Mouse (Mus musculus) cerebellum, adult 9-11 months (tissue): ENCODE measurements around the gene Wnt5b.
"Not testable (repeated sequence)": the region's sequence is repeated elsewhere in the genome, so short reads cannot be mapped to it uniquely, and the experiment has no call there.

Source experiments
- DNase-seq: peaks from one replicate; pipeline ENCODE4 v3.0.0; 2022

Wnt5b gene

DNA sequence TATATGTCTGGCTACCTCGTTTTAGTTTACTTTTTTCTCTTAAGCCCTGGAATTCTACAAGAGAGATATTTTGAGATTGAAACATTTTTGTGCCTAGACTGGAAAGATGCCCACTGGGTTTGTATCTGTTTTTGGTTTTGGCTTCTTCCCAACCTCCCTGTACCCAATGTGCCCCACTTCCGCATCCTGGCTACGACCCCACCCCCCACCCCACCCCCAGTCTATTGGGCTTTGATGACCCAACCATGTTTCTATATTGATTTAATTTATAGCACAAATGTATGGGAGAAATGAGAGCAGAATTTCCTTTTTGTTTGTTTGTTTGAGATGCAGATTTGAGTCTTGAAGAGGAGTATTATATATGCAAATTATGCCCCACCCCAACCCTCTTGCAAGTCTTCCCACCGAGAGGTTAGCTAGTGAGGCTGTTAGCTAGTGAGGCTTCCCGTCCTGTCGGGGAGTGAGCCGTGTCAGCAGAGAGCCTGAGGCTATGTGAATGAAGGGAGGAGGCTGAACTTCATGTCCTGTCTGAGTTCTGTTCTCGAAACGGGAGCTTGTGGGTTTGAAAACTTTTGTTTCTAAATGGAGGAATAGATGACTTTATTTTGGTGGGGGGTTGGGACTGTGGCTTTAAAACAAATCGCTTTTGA lies 62.3 kb downstream of the Wnt5b start:
- not testable (repeated sequence) for DNase-seq

DNA sequence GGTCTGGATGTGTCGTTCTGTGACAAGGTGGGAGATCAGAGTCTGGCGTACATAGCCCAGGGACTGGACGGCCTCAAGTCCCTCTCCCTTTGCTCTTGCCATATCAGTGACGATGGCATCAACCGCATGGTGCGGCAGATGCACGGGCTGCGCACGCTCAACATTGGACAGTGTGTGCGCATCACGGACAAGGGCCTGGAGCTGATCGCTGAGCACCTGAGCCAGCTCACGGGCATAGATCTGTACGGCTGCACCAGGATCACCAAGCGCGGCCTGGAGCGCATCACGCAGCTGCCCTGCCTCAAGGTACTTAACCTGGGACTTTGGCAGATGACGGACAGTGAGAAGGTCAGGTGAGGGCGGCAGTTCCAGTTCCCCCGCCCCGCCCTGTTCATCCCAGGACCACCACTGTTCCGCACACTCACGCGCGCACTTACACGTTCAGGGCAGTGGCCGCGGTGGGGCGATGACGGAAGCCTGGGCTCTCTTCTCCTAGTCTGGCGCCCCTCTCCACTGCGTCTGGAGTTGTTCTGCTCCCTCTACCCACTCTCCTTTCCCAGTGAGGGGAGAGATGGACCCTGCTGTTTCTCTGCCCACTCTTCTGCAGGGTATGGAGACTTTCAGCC lies 63.3 kb downstream of the Wnt5b start:
- peak; percentile 73 for DNase-seq

DNA sequence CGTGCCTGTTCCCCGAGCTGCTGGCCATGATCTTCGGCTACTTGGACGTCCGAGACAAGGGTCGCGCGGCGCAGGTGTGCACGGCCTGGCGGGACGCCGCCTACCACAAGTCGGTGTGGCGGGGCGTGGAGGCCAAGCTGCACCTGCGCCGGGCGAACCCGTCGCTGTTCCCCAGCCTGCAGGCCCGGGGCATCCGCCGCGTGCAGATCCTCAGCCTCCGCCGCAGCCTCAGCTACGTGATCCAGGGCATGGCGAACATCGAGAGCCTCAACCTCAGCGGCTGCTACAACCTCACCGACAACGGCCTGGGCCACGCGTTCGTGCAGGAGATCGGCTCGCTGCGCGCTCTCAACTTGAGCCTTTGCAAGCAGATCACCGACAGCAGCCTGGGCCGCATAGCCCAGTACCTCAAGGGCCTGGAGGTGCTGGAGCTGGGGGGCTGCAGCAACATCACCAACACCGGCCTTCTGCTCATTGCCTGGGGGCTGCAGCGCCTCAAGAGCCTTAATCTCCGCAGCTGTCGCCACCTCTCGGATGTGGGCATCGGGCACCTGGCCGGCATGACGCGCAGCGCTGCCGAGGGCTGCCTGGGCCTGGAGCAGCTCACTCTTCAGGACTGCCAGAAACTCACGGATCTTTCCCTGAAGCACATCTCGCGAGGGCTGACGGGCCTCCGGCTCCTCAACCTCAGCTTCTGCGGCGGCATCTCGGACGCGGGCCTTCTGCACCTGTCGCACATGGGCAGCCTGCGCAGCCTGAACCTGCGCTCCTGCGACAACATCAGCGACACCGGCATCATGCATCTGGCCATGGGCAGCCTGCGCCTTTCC lies 64.1 kb downstream of the Wnt5b start:
- DNase-seq: peak; percentile 78

DNA sequence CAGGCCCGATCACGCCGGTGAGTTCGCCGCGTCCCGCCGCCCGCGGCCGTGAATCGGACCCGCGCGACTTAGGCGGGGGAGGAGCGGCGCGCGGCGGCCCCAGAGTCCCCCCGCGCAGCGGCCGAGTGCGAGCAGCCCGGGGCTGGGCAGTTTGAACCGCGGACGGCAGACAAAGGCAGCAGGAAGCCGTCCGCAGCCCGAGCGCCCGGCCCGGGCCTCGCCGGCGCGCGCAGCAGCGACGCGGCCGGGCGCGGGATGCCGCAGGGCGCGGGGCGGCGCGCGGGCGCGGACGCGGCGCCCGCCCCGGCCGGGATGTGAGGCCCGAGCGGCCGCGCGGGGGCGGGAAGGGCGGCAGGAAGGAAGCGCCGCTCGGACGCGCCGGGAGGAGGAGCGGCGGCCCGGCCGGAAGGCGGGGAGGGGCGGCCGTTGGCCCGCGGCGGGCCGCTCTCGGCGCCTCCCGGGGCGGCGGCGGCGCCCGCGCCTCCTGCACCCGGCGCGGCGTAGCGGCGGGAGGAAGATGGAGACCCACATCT lies 64.7 kb downstream of the Wnt5b start, which contains the start of gene Fbxl14:
TSS of gene Fbxl14 (plus strand) at position 326 of the 533 bp plus-strand sequence.
- DNase-seq: no peak

DNA sequence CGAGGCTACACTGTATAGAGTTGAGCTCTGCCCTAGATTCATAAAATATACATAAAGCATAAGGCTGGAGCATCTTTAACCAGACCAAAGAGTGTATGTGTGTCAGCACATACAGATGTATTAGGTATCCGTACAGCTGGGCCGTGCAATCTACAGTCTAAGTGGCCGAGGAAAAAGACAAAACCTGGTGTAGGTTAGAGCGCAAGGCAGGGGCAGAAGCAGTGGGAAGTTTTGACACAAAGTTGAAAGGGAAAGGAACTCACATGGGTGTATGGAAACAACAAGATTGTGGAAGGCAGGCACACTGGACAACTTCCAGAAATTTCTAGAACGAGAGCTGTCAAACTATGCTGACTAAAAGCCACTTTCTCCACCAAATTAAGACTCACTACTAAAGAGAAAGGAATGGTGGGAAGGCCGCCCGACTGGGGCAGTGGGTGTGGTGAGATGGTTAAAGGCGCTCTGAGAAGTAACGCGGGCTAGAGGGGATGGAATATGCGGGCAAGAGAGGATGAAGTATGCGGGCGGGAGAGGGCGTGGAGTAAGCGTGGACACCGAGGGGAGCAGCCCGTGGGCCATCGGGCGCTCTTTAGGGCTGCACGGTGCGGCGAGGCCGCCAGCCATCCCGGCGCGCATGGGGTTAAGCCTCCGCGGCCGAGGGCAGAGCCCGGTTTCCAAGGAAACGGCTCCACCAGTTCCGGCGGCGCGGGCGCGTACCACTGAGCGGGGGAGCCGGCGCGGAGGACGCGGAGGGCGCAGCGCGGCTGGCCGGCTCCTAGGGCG lies 65.4 kb downstream of the Wnt5b start:
- DNase-seq: peak; percentile 88

DNA sequence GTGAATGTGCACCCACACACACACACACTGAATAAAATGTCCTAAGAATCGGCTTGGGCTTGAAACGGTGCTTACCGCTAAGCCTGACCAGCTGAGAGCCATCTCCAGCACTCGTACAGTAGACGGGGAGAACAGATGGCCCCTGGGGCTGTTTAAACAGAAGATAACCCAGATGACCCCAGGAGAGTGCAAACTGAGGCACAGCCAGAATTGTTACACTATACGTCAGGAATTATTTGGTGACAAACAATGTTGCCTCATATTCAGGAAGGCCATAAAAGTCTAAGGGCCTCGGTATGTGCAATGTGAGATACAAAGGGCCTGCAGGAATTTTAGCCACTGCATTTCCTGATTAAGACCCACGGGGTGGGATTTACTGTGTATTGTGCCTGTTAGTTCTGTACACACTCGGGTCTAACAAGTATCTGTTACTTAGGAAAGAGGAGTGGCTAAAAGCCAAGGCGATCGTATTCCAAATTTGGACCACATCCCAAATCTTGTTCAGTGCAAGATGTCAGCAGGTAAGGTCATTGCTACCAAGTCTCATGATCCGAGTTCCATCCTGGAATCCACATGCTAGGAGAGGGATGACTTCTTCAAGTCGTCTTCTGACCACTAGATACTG lies 66.3 kb downstream of the Wnt5b start:
- DNase-seq: peak; percentile 57

DNA sequence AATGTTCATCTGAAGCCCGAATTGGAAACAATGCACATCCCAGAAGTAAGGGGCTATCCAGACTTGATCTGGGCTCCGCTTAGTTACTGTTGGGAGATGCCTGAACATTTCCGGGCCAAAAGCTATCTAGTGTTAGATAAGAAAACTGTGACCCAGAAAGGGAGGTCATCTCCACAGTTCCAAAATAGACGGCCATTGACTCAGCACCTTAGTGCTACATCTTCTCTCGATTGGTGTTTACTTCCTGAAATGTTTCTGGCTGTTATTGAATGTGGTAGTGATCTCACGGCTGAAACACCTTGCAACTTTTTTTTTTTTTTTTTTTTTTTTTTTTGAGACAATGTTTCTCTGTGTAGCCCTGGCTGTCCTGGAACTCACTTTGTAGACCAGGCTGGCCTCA lies 68.2 kb downstream of the Wnt5b start:
- no peak for DNase-seq

DNA sequence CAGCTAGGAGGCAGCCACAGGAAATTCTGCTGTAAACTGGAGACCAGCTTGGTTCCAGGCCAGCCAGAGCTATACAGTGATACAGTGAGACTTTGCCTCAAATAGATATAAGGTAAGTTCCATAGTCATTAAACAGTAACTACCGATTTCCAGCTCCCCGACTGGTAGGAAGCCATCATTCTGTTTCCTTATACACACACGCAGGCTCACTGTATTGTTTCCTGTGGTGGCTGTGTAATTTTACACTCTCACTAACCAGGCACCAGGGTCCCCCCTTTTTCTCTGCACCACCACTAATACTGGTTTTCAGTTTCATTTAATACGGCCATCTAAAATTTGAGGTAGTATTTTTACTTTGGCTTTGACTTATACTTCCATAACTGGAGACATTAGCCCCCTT lies 70.2 kb downstream of the Wnt5b start:
- DNase-seq: no peak

DNA sequence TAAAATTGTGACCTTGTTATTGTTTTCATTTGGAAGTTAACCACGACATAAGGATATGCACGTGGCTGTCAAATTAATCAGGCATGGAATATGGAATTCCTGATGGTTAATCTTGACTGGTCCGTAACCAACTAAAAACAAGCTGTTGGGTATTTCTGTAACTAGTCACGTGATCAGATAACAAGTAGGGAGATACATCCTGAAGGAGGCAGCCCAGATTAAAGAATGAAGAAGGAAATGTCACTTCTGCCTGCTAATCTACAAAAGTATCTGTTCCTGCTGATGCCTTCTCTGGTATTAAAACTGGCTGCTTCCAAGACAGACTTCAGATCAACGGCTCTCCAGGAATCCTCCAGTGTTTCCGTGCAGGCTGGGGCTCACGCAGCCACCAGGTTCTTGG lies 70.7 kb downstream of the Wnt5b start:
- DNase-seq: no peak

DNA sequence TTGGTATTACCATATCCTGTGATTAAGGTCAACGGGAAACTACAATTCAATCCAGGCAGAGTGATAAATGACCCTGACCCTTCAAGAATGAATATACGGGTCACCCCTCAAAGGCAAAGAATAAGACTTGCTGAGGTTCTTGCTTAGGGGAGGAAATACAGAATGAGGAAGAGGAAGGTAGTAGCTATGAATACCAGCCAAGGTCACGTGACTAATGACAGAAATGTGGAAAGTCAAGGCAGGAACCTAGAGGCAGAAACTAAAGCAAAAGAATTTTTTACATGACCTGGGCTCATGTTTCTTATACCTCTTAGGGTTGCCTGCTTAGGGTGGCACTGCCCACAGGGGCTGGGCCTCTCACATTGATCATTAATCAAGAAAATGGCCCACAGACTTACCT lies 71.4 kb downstream of the Wnt5b start:
- no peak for DNase-seq

DNA sequence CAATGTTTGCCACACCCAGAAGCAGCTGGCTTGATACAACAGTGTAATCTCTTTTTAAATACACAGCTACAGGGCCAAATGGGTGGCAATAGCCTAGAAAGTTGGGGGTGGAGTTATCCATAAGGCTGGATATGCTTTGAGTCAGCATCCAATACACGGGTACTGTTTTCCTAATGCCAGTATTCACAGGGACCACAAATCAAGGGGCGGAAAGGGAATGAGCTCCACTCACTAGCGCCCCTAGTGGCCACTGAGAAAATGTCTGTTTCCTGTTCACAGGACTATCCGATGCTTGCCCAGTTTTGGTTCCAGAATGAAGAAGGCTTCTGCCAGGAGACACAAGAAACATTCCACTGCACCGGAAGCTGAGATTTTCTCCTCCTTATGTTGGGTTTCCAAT lies 72.0 kb downstream of the Wnt5b start:
- DNase-seq: peak; percentile 62

DNA sequence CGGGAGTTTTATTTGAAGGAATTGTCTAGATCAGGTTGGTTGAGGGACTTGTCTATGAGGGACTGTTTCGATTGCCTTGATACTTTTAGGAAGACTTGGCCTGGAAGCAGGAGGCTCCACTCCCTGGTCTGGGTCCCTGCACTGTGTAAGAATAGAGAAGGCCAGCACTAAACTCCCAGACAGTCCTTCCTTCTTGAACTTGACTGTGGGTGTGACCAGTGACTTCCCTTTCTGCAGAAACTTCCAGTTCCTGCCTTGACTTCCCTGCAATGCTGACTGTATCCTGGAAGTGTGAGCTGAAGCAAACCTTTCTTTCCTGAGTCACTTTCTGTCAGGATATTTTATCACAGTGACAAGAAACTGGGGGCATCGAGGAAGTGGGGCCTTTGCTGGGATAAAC lies 73.4 kb downstream of the Wnt5b start:
- DNase-seq: no peak

DNA sequence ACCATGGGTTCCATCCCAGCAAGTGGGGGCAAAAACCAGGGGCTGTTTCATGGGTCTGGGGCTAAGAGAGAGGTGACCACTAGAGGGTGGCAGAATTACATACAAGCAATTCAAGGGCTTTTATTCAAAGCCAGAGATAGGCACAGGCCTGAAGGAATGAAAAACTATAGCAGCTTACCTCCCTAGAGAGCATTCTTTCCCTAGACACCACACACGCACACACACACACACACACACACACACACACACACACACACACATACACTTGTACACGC lies 76.4 kb downstream of the Wnt5b start:
- no peak for DNase-seq

DNA sequence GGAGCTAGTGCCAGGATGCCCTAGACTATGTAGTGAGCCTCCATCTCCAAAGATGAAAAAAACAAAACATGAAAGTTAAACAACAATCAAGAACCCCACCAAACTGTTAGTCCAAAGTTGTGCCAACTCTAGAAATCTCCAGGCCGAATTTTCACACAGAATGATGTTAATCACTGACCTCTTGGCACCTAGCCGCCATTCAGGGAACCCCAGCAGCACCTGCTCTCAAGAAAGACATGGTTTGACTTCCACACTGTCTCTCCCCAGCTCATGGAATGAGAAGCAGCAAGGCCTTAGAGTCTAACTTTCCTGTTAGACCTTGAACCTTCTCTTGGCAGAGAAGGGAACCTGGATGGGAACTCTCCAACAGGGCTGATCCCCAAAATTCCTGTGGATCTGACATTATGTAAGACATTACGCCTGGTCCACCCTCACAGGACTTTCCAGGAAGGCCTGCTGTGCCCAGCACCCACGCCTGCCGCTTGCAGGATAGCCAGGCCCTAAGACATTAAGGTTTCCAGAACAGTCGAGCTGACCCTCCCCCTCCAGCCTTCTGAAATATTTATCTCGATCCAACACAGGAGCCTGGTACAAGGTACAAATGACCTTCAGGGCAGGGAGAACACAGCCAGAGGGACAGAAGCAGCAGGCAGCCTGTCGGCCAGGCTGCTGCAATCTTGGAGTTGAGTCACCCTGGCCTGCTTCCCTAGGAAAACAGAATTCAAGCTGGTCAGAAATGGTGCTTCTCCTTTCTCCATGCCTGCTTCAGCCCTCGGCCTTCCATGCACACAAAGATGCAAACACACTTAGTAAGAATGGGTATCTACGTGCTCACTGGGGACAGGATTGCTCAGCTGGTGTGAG lies 77.0 kb downstream of the Wnt5b start:
- DNase-seq: peak; percentile 67

DNA sequence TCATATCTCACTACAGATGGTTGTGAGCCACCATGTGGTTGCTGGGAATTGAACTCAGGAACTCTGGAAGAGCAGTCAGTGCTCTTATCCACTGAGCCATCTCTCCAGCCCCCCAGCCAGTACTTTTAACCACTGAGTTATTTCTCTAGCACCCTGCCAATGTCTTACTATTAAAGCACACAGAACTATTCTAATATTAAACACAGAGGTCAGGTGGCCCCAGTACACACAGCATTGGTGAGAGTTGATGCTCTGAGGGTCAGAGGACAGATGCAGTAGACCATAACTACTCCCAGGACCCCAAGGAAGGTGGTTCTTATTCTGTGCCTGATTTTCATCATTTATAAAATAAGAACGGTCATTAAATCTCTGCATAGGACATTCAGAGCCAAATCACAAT lies 78.0 kb downstream of the Wnt5b start:
- no peak for DNase-seq

DNA sequence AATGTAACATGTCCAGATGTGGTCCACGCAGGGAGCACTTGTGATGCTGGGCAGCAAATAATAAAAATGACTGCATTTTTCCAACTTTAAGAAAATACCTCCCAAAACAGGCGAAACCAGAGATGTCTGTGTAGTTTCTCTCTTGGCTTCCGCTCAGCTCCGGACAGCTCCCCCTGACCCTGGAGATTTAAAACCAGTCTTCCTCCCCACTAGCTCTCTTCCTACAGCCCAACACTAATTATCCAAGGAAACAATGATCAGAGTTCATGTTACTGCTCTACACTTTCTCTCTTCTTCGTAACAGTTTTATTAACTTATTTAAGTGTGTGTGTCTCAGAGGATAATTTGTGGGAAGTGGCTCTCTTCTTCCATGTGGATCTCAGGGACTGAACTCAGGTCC lies 83.8 kb downstream of the Wnt5b start:
- no peak for DNase-seq

DNA sequence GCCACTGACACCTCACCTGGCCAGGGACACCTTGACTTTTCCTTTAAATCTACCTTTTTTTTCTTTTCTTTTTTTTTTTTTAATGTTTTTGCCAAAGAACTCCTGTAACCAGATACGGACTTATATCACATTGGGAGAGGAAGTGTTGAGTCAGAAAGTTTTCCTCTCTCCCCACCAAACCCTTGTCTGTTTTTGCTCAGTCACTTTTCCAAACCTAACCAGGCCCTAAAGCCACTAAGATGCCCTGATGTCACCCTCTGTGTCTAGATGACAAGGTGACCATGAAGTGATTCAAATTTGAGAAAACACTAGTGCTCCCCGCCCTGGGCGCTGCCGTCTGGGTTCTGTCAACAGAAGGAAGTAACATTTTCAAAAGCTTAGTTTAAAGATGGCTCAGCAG lies 85.1 kb downstream of the Wnt5b start:
- no peak for DNase-seq

DNA sequence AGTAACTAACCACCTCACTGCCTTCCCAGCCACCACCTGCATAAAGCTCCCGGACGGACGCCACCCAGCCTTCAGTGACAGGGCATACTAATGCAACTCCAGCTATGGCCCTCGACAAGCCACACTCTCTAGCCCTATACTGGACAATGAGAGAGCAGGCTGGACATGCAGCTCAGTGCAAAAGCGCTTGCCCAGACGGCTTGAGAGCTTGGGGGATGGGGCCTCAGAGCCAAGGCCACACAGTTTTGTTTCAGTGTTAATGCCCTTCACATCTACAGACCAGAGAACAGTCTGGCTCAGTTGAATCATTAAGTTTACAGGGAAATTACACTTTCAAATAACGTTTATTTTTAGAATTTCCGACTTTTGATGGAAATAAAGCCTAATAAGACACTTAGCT lies 86.0 kb downstream of the Wnt5b start:
- DNase-seq: no peak

DNA sequence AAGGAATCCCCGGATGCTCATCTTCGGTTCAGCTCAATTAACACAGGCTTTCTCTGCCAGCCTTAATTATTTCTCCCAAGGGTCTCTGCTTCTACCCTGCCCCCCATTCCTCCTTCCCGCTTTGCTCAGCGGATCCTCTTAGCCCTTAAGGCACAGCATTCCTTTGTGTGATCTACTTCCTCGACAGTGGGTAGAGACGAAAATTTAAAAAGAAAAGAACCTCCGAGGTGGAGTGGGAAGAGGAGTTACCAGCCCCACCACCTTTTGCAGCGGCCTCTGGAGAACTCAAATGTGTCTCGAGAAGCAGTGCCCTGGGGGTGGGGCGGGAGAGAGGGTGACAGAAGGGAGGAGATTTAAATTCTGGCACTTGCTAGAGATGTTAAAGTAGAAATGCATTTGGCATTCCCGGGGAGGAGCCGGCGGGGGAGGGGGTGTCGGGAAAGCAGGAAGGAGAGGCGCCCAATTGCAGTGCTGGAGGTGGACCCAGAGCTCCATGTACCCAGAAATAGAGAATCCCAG lies 92.1 kb downstream of the Wnt5b start:
- DNase-seq: peak; percentile 51

DNA sequence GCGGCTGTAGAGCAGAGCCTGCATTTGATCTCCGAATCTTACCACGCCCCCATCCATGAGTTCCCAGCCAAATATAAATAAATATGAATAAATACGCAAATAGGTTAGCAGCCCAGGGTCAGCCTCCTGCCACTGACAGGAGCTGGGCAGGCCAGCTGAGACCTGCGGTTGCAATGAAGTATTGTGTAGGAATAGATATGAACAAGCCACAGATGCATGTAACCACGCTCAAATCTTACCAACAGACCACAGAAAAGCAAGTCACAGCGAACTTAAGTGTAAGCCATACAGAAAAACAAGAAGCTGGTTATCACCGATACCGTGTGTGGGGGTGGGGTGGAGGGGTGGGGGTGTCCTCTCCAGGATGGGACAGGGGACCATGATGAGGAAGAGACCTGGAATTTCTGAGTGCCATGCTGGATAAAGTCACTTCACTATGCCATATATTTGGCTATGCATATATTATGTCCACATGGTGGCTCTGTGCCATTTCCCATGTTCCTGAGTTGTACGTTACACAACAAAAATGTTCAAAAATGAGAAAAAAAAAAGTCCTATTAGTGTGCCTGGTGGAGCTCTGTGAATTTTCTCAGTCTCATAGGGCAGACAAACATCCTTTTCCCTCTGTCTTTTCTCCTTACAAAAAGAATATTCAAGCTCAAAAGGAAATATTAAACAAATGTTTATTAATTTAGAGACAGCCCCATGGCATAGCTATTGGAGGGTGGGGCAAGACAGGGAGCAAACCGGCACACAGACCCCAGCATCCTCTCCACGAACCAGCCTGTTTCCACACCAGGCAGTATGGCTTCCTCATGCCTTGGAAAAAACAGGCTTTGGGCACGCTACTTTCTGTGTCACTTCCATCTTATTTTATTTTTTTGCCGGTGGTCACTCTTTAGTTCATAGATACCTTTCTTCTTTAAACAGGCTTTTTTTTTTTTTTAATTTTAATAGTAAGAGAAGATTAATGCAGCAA lies 92.9 kb downstream of the Wnt5b start:
- DNase-seq: no peak
